Mouse (Mus musculus) Muller cell, postnatal 12 days (primary cell): ENCODE data around the gene Hsd11b1.
"Not testable (repeated sequence)": the region's sequence is repeated elsewhere in the genome, so short reads cannot be mapped to it uniquely, and the experiment has no call there.

Experiments used
- DNase-seq: peaks from one replicate; pipeline ENCODE4 v3.0.0-alpha.2; 2015; ENCODE audit errors: inconsistent ontology term

Gene Hsd11b1

DNA sequence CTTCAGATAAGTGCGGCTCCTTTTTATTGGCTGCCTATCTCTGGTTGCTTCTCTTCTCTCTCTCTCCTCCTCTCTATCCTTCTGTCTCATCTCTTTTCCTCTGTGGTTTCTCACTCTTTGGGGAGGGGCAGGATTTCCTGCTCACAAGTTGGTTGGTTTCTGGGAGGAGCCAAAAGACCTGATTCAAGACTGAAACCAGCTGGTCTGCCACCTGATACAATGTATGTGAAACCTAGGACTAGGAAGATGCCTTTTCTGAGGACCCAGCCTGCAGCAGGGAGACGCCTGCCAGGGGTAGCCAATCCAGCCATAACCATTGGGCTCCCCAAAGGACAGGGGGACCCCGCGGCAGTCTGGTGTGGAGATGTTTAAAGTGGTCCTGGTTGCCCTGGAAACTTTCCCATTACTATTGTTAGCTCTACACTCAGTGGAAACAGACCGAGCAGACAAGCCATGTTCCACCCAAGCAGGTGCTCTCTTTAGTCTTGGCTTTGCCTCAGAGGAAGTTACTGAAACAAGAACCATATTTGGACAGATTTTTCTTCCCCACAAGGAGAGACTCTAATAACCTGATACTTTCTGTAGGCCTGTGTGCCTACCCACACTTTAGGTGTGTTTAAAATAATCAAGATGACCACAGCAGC lies at the start of gene Hsd11b1:
Gene Hsd11b1 (minus strand): TSS at position 121 of the 644 bp plus-strand sequence.
- DNase-seq, result no peak

DNA sequence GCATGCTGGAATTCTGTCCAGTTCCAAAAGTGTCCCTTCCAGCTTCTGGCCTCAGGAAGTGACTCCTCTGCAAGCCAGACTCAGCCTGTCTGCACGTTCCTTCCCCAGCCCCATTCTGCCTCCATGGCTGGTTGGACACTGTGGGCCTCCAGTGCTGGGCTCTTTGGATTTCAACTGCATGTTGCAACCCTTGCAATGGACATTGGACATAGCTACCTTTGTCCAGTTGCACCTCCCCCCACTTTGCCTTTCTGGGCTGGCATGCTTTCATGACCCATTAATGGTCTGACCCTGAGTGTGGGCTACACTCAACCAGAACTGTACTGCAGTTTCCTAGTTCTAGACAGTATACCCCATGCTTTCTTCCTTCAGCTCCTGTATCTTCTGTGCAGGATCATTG lies 47.7 kb upstream of the Hsd11b1 start:
- no peak for DNase-seq

DNA sequence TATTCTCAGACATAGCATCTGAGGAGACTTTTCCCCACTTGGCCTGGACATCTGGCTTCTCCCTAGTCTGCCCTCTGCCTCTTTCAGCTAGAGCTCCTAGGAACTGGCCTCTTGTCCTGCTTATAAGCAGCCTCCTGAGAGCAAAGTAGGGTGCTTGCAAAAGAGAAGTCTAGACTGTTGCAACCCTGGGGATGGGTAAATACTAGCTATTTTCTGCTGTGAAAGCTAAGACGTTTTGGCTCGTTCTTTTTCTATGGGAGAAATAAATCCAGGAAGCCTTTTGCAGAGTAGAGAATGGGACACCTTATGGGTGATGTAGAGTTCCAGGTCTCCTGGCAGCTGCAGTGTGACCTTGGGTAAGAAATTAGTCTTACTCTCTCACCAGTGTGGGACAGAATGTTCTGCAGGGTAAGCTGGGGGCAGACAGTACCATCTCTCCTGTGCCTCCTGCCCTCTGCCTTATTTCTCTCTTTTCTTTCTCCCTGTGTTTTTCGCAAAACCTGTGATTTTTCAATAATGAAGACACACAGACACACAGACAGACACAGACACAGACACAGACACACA lies 46.7 kb upstream of the Hsd11b1 start:
- DNase-seq, result no peak

DNA sequence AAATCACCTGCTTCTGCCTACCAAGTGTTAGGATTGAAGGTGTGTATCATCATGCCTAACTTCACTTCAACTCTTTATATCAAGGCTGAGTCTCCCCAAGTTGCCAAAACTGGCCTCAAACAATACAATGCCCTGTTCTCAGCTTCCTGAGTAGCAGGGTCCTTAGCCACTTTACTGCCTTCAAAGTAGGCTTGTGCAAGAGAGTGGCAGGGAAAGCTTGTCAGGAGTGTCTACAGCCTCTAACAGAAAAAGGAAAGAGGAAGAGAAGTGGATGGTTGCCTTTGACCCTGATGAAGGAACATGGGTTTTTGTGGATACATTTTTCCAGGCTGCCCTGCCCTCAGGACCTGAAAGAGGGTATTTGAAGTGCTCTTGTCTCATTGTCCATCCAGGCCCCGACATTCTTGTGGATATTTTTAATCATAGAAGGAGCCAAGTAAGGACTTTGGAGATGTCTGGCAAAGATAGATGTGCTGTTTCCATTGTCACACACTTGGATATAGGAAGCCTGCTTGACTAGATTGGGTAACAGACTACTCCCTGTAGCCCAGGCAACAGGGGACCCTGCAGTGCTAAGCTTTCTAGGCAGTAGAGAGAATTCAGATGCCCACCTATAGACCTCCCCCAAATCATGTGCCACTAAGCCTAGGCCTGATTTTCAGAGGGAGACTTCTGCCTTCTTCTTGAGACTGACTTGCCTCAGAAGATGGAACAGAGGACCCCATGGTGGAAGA lies 46.1 kb upstream of the Hsd11b1 start:
- no peak for DNase-seq

DNA sequence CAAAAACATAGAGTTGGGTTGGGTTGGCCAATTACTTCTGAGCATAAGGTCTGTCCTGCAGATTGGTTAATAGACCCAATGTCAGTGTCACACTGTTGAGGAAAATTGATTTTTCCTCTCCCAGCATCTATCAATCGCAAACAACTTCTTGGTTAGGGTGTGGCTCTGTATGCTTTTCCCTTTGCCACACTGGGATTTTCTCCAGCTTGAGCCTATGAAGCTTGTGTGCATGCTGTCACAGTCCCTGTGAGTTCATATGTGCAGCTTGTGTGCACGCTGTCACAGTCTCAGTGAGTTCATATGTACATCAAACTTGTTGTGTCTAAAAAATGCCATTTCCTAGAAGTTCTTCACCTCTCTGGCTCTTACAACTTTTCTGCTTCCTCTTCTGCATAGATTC lies 43.0 kb upstream of the Hsd11b1 start:
- DNase-seq, result no peak

DNA sequence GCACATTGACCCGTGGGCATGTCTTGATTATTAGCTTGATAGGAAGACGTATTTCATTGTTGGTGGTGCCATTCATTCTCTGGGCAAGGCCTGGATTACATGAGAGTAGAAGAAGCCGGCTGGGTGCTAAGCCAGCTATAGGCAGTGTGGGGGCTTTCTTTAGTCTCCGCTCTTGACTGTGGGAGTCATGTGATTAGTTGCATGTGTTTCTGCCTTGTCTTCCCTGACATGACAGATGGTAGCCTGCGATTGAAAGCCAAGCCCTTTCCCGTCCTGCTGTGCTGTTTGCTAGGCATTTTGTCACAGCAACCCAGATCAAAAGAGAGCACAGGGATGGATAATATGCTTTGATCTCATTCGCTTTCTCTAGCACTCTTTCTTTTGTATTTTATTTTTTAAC lies 41.5 kb upstream of the Hsd11b1 start:
- no peak for DNase-seq

DNA sequence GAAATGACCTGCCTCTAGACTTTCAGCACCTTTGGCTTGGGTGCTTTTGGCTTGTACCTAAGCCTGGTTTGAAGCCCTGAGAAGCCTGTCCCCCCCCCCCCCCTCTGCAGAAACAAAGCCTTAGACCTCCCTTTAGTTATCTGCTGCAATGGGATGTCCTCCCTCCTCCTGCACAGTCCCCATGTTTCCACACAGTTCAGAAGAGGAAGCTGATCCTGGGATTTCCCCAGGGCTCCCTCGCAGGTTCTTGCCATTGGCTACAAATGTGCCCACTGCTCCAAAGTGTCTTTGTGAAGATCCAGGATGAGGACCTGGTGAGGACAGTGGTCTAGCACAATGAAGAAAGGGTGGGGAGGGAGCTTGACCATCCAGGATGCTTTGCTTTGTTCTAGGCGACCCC lies 39.2 kb upstream of the Hsd11b1 start:
- no peak for DNase-seq

DNA sequence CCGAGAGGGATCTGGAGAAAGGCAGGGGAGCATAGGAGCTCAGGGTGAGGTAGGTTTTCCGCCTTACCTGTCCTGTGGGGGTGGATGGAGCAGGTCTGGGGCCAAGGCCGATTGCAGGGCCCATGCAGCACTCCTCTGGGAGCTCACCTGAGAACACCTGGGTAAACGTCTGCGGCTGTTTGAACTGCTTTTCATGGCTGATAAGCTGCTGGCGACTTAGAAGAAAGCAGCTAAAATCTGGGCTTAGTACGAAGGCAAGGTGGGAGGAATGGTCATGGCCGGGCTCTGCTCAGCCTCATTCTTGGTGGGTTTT lies 38.2 kb upstream of the Hsd11b1 start:
- no peak for DNase-seq

DNA sequence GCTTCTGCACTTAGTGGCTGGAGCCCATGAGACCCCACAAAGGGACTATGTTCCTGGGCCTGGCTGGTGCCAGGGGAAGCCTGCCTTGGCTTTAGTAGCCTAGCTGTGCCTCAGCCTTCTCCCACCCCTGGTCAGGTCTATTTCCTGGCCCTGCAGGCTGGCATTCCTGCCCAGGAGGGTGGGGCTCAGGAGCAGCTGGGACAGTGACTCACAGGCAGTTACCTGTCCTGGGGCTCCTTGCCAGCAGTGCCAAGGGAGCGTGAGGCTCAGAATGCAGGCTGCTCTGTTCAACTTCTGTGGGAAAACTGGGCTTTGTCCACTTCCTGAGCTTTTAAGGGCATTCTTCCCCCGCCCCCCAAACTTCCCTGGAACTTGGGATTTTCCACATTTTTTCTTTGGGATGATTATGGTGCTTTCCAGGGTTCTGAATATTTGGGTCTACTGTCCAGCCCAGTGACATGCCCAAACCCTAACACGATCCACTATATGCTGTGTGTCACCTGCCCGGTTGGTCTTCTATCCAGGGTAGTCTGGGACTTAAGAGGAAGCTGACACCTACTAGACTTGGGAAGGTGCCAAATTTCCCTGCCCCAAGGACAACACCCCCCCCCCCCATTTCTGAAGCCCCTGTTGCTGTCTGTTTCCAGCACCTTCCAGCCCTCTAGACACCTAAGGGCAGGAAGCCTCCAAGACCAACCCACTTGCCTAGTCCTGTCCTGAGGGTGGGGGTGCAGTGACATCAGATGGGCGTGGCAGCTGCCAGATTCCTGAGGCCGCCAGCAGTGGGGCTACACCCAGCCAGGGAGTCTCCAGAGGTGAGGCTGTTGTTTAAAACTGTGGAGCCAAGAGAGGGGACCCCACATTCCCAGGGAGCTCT lies 37.6 kb upstream of the Hsd11b1 start:
- DNase-seq, result no peak

DNA sequence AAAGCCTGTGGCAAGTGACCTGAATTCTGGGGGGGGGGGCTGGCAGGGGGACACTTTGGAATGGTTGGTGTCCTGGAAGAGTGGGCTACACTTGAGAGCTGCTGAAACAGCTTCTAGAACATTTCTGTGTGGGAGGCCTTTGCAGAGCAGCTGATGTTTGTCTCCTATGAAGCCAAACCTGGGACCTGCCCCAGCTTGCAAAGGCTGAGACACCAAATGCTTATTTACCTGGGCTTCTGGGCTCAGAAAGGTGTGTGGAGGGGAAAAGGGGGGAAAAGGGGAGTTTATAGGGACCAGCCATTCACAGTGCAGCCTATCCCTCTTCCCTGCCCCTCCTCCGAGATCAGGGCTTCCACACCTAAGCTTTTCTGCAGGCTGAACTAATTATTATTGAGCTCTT lies 36.1 kb upstream of the Hsd11b1 start:
- DNase-seq, result no peak

DNA sequence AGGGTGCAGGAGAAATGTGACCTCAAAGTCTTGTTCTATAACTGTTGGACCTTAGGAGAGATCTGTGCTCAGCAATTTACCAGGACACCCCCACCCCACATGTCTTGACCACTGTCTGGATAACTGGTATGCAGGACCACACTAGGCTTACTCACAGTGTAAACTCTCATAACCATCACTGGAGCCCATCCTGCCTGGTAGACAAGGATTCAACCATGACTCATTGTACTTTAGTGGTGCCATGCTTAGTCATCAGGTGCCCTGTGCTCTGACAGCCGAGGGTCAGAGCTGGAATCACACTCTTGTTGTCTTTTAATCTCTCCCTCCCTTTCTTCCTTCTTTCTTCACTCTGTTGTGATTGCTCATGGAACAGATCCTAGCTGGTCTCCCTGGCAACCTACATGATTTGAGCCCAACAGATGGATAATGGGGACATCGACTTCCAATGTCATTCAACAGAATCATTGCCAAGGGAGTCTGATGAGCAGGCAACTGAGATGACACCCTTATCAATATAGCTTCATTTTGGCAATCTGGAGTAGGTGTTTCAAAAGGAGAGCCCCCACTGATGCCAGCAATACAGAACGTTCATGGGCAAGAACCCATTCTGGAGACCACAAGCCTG lies 34.4 kb upstream of the Hsd11b1 start:
- DNase-seq, result peak; percentile 61

DNA sequence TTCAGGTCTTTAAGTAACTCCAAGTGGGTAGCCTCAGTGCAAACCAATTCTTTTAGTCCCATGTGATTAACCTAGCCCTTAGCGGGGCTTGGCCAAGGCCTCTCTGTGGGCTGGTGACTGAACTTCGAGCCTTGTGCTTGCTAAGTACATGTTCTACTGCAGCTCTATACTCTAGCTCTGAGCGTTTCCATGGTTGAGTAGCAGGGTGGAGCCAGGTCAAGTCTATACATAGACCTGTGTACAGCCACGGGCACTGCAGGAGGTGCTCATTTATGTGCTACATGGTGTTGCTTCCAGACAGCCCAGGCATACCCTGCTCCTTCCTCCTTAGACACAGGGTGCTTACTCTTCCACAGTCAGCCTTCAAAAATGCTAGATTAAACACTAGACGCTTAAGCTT lies 32.0 kb upstream of the Hsd11b1 start:
- DNase-seq, result no peak

DNA sequence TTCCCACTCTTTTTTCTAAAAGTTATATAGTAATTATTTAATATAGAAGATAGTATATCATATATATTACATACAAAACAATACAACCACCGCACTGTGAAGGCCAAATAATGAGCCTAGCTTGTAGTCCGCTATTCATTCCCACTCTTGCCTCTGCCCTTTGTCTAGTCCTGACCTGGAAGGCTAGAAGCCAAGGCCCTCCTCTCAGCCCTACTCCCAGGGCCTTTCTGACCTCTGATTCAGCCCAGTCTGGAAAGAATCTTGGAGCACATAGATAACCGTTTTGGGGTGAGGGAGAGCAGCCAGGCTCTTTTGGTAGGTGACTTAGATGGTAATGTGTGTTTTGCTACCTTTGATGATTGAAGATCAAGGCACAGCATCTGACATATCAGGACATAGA lies 30.1 kb upstream of the Hsd11b1 start:
- DNase-seq, result no peak

DNA sequence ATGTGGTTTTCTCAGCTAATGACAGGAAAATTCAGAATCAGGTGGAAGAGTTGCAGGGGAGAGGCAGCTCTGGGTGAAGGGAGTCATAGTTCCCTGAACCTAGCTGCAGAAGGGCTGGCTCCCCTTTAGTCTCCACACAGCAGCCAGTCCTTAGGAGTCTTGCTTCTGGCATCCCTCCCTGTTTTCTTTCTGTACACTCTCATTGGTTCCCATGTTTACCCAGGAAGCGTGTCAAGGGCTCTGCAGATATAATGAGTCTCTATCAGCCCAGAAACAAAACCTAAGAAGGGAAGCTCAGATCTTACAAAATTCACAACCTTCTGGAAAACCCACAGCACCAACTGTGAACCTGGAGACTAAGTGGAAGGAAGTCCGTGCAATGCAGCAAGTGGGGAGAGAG lies 29.2 kb upstream of the Hsd11b1 start:
- DNase-seq, result no peak

DNA sequence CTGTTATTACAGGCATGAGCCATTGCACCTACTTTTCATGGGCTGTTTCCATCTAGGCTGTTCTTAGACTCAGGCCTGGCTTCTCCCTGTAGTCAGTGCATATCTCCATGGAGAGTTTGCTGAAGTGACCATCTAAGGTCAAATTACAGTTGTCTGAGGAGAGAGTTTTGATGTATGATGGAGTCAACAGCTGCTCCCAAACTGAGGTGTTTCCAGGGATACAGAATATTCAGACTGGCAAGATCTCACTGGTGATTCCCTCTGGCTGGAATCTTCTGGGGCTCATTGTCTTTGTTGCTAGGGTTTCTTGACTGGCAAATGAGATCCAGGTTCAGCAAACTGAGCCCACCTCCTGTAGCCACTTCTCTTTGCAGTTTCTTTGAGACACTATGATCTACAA lies 26.8 kb upstream of the Hsd11b1 start:
- DNase-seq, result no peak

DNA sequence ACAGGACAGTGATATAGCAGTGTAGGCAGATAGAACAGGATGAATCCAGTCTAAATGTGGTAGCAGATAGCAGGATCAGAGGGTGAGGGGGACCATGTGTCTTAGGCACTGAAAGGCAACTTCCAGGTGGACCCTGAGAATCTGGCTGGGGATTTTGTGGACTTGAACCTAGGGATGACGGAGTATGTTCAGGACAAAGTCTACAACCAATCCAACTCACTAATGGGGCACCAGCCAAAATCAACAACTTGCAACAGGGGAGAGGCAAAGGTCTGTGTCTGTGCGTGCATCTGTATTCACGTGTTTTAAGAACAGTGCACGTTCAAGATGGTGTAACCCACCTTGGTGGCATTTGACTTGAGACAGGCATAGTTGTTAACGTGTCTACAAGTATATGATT lies 26.0 kb upstream of the Hsd11b1 start:
- DNase-seq, result no peak

DNA sequence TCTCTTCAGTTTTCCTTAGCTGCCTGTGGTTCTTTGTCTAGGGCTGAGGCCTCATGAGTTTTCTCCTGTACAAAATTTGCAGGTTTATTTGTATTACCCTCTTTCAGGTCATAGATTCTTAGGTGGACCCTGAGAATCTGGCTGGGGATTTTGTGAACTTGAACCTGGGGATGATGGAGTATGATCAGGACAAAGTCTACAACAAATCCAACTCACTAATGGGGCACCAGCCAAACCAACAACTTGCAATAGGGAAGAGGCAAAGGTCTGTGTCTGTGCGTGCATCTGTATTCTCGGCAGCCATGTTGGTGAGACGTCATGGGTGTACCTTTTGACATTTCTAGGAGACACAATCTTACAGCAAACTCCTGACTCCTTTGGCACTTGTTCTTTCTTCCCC lies 25.2 kb upstream of the Hsd11b1 start:
- no peak for DNase-seq

DNA sequence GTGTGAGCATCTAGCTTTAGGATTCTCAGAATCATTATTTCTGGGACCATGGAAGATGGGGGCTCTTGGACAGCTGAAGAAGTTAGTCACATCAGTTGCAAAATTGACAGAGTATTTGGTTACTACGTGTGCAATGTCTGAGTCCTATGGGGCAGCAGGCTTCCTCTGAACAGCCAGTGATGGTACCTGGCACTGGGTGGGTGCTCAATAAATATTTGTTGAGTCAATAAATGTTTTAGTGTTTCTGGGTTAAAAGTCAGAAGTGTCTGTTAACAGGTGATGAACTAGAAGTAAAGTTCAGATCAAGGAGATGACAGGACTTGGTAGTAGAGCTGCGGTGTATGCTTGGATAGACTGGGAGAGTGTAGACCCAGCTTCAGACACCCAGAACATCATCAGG lies 23.7 kb upstream of the Hsd11b1 start:
- DNase-seq, result no peak

DNA sequence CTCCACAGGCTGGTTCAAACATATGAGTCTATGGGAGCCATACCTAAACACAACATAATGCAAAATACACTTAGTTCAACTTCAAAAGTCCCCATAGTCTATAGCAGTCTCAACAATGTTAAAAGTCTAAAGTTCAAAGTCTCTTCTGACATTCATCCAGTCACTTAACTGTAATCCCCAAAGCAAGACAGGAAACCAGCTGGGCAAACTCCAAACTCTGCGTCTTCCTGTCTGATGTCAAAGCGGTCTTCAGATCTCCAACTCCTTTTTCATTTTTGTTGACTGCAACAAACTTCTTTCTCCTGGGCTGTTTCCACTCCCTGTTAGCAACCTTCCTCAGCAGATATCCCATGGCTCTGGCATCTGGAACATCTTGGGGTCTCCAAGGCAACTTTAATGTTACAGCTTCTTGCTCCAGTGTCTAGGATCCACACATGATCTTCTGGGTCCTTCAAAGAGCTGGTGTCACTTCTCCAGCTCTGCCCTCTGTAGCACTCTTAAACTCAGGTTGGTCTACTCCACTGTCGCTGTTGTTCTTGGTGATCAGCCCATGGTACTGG lies 22.0 kb upstream of the Hsd11b1 start:
- DNase-seq, result not testable (repeated sequence)

DNA sequence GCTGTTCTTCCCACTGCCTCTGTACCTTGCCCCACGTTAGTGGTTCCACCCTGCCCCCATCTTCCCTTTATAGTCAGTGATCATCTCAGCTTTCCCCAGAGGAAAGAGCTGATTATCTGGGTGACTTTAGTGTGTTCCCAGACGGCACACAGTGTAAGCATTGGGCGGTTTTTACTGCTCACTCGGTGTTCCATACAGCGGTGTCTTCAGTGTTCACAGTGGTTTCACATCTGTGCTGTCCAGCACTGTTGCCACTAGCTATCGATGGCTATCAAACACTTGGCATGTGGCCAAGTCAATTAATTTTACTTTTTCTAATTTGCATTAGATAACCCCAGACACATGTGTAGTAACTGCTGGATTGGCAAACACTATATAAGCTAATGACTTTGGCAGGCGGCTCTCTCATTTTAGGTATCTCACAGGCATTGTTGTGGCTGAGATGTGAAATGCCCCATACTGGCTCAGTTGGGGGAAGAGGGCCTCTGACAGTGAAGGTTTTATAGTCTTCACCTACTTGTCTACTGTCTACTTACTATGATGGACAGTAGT lies 20.4 kb upstream of the Hsd11b1 start:
- no peak for DNase-seq

DNA sequence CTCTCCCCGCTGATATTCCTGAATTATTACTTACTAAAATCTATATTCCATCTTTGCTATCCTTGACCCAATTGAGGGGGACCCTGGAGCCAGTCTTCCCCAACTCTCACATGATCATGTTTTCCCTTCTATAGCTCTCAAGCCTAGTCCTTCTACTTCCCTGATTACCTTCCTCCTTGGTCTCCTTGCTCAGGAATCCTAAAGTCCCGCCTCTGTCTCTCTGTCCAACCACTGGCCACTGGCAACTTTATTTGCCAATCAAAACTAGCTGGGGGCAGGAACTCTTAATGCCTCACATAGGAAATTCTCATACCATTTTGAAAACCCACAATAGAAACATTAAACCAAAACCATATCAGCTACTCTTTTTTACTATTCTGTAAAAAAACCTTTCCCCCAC lies 17.5 kb upstream of the Hsd11b1 start:
- no peak for DNase-seq
